Mouse (Mus musculus): Measurements from ENCODE around the gene Zc3h6. TPM values are rescaled to one million over a fixed set of nuclear protein-coding genes. Genes with fewer than 3 reads are reported as not detected.
"Not testable (repeated sequence)": the region's sequence is repeated elsewhere in the genome, so short reads cannot be mapped to it uniquely, and the experiment has no call there.

Zc3h6 gene
- polyA plus RNA-seq, 1 experiment from 2014 or later: 1.7 TPM

DNA sequence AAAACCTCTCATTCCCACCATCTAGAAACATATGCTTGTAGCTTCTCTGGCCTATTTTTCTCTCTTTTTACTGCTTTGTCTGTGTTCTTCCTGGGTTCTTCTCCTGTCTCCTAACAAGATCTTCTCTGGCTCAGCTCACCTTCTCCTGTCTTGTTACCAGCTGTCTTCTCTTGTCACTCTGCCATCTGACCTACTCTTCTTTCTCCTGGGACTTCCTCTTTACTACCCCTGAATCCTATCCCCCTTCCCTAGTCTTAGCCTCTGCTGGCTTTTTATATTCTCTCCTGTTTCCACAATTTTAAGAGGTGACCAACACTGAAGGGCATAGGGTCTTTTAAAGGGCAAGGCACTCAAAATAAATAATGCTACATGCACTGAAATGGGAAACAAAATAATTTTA lies 37.7 kb downstream of the Zc3h6 start:
- Histone ChIP-seq H3K9me3 (ENCODE audit: control insufficient read depth, low read length) (no peaks in the 10 kb centered on the region), H3K36me3 (ENCODE audit: control insufficient read depth, insufficient read depth, low read length) (no peaks in the 10 kb centered on the region), H3K27ac (replicated peaks; ENCODE audit: low read depth, low read length) (no peak overlapping the region), H3K9ac (ENCODE audit: low read length) (no peak overlapping the region), H3K4me1 (ENCODE audit: control insufficient read depth, insufficient read depth, low read length) (no peaks in the 10 kb centered on the region), H3K4me2 (ENCODE audit: low read depth, severe bottlenecking) (no peak overlapping the region), H3K4me3 (ENCODE audit: low read depth, low read length) (no peak overlapping the region), H3K27me3 (ENCODE audit: control insufficient read depth, insufficient read depth, low read length) (no peaks in the 10 kb centered on the region)
- DNase-seq (ENCODE audit: low spot score): no peak
- no peak for ATAC-seq (ENCODE audit: insufficient number of reproducible peaks, low FRiP score, low TSS enrichment, low read depth)

DNA sequence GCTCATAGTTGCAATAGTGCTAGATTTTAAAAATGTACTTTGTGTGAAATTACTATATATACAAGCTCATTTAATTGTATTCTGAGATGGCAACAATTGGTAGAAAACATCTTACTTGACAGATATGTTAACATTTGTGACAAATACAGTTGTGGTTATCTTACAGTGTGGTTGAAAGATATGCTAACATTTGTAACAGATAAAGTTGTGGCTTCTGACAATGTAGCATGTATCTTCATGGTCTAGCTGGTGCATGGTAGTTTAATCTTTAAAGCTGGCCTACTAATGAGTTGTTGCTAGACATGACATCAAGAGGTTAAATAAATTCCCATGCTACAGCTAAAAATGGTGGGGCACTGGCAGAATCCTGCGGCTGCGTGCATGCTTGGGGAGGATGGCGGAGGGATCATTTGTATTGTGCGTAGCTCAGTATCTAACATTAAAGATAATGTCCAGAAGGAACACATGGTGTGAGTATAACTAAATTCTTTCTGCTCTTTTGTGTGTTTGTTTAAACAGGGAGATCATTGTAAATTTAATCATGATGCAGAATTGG lies 39.1 kb downstream of the Zc3h6 start:
- no peak for DNase-seq (ENCODE audit: low spot score)
- Histone ChIP-seq H3K9me3 (ENCODE audit: control insufficient read depth, low read length) (no peaks in the 10 kb centered on the region), H3K27ac (replicated peaks; ENCODE audit: low read depth, low read length) (no peak overlapping the region), H3K4me3 (ENCODE audit: low read depth, low read length) (no peak overlapping the region), H3K36me3 (ENCODE audit: control insufficient read depth, insufficient read depth, low read length) (no peaks in the 10 kb centered on the region), H3K27me3 (ENCODE audit: control insufficient read depth, insufficient read depth, low read length) (no peaks in the 10 kb centered on the region), H3K4me1 (ENCODE audit: control insufficient read depth, insufficient read depth, low read length) (no peaks in the 10 kb centered on the region), H3K4me2 (ENCODE audit: low read depth, severe bottlenecking) (no peak overlapping the region), H3K9ac (ENCODE audit: low read length) (no peak overlapping the region)
- 78% methylated on average over 4 of the region's 4 CpGs for WGBS
- no peak for ATAC-seq (ENCODE audit: insufficient number of reproducible peaks, low FRiP score, low TSS enrichment, low read depth)

DNA sequence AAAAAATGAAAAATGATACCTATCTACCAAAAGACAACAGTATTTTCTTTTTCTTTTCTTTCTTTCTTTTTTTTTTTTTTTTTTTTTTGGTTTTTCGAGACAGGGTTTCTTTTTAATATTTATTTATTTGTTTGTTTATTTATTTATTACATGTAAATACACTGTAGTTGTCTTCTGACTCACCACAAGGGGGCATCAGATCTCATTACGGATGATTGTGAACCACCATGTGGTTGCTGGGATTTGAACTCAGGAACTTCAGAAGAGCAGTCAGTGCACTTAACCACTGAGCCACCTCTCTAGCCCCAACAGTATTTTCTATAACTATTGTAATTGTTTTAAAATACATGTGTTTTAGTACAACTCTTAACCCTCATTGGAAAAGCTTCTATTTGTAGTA lies 41.7 kb downstream of the Zc3h6 start:
- H3K9me3 ChIP-seq (ENCODE audit: control insufficient read depth, low read length); H3K27ac ChIP-seq (replicated peaks; ENCODE audit: low read depth, low read length); DNase-seq (ENCODE audit: low spot score); H3K4me1 ChIP-seq (ENCODE audit: control insufficient read depth, insufficient read depth, low read length); H3K36me3 ChIP-seq (ENCODE audit: control insufficient read depth, insufficient read depth, low read length); H3K4me3 ChIP-seq (ENCODE audit: low read depth, low read length); H3K9ac ChIP-seq (ENCODE audit: low read length); H3K27me3 ChIP-seq (ENCODE audit: control insufficient read depth, insufficient read depth, low read length); ATAC-seq (ENCODE audit: insufficient number of reproducible peaks, low FRiP score, low TSS enrichment, low read depth); H3K4me2 ChIP-seq (ENCODE audit: low read depth, severe bottlenecking): not testable (repeated sequence)
- WGBS: 72% methylated on average over 2 of the region's 2 CpGs

DNA sequence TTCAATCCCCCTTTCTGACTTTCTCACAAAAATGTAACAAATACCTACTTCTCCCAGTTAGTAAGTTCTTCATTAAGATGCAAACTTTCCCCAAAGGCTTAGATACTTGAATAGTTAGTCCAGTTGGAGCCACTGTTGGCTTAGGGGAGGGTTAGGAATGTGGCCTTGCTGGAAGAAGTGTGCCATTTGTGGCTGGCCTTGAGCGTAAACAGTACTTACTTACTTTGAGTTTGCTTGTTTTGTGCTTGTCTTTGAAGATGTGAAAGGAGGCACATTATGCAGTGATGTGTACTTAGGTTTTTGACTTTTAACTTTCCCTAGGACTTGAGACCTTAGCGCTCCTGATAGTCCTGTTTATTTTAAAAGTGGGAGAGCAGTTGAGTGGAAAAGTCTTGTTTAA lies 52.9 kb downstream of the Zc3h6 start:
- Histone ChIP-seq H3K9ac (ENCODE audit: low read length) (no peak overlapping the region), H3K27ac (replicated peaks; ENCODE audit: low read depth, low read length) (no peak overlapping the region), H3K4me2 (ENCODE audit: low read depth, severe bottlenecking) (no peak overlapping the region), H3K36me3 (ENCODE audit: control insufficient read depth, insufficient read depth, low read length) (no peaks in the 10 kb centered on the region), H3K9me3 (ENCODE audit: control insufficient read depth, low read length) (no peaks in the 10 kb centered on the region), H3K27me3 (ENCODE audit: control insufficient read depth, insufficient read depth, low read length) (no peaks in the 10 kb centered on the region), H3K4me1 (ENCODE audit: control insufficient read depth, insufficient read depth, low read length) (no peaks in the 10 kb centered on the region), H3K4me3 (ENCODE audit: low read depth, low read length) (no peak overlapping the region)
- ATAC-seq (ENCODE audit: insufficient number of reproducible peaks, low FRiP score, low TSS enrichment, low read depth) (no peak), DNase-seq (ENCODE audit: low spot score) (no peak)
- WGBS: 71% methylated on average over 2 of the region's 2 CpGs

DNA sequence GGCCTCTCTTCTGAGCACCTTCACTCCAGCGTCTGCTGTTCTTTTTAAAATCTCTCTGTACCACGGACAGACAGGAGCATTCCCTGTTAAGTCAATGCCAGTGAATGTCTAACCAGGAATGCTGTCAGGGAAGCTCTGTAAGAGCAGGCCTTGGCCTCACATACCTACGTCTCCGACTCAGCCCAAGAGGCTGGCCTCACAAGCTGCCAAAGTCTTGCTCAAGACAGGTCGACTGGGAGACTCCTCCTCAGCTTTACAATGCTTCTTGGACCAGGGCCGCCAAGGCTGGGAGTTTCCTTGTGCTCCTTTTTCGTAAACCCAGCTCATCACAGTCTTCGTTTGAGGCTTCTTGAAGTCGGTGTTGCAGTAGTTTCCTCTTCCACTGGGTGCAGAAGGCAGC lies 57.6 kb downstream of the Zc3h6 start:
- Histone ChIP-seq H3K36me3 (ENCODE audit: control insufficient read depth, insufficient read depth, low read length) (no peaks in the 10 kb centered on the region), H3K4me1 (ENCODE audit: control insufficient read depth, insufficient read depth, low read length) (no peaks in the 10 kb centered on the region), H3K4me2 (ENCODE audit: low read depth, severe bottlenecking) (no peak overlapping the region), H3K27ac (replicated peaks; ENCODE audit: low read depth, low read length) (no peak overlapping the region), H3K4me3 (ENCODE audit: low read depth, low read length) (no peak overlapping the region), H3K27me3 (ENCODE audit: control insufficient read depth, insufficient read depth, low read length) (no peaks in the 10 kb centered on the region), H3K9ac (ENCODE audit: low read length) (no peak overlapping the region), H3K9me3 (ENCODE audit: control insufficient read depth, low read length) (no peaks in the 10 kb centered on the region)
- WGBS: 77% methylated on average over 9 of the region's 9 CpGs
- ATAC-seq (ENCODE audit: insufficient number of reproducible peaks, low FRiP score, low TSS enrichment, low read depth): no peak
- DNase-seq (ENCODE audit: low spot score): no peak

DNA sequence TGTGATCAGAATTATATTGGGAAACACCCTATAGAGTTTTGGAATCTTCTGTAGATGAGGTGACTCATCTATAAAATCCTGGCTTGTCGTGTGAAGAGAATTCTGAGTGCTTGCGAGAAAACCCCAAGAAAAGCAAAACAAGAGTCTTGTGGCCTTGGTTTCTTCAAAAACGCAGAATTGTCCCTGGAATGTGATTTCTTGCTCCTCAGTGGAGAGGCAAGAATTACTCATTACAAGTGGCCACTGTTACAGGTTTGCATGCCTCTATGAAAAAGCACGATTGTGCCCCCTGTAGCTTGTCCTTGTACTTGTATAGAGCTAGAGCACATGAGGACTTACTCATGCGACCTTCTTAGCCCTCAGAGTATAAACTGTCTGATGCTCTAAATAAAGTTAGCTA lies 68.2 kb downstream of the Zc3h6 start:
- no peak for ATAC-seq (ENCODE audit: insufficient number of reproducible peaks, low FRiP score, low TSS enrichment, low read depth)
- Histone ChIP-seq H3K4me1 (ENCODE audit: control insufficient read depth, insufficient read depth, low read length) (peaks cover 7% of the 10 kb centered on the region; the same call in 1 of the 2 replicates), H3K4me3 (ENCODE audit: low read depth, low read length) (no peak overlapping the region), H3K9me3 (ENCODE audit: control insufficient read depth, low read length) (no peaks in the 10 kb centered on the region), H3K27me3 (ENCODE audit: control insufficient read depth, insufficient read depth, low read length) (peaks cover 23% of the 10 kb centered on the region), H3K27ac (replicated peaks; ENCODE audit: low read depth, low read length) (no peak overlapping the region), H3K9ac (ENCODE audit: low read length) (no peak overlapping the region), H3K36me3 (ENCODE audit: control insufficient read depth, insufficient read depth, low read length) (no peaks in the 10 kb centered on the region), H3K4me2 (ENCODE audit: low read depth, severe bottlenecking) (no peak overlapping the region)
- WGBS: 88% methylated on average over 5 of the region's 5 CpGs
- DNase-seq (ENCODE audit: low spot score): no peak

DNA sequence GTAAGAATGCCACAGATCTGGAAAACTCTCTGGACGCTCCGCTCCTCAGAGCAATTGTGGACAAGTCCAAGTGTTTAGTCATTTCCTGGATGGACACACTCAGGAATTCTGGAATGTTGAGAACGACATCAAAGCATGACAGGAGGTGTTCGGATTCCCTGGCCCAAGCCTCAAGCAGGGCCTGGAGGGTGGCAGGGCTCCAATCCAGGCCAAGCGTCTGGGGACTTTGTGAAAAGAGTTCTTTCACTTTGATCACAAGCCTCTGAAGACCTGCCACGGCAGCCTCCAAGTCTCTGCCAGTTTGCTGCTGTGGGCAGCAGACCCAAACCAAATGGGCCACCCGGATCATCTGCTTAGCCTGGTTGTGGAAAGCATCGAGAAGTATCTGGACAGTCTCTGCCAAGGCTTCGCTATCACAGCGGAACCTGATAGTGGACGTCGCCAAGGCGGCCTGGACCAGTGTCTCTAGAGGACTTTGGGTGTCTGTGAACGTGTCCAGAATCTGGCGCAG lies 71.3 kb downstream of the Zc3h6 start:
- H3K27me3 ChIP-seq (ENCODE audit: control insufficient read depth, insufficient read depth, low read length): peaks cover 23% of the 10 kb centered on the region
- no peak overlapping the region; the same call in 1 of the 2 replicates for H3K9ac ChIP-seq (ENCODE audit: low read length)
- 0 out of 2 replicates have a peak, but pooled peaks have one; percentile 35 for ATAC-seq (ENCODE audit: insufficient number of reproducible peaks, low FRiP score, low TSS enrichment, low read depth)
- H3K27ac ChIP-seq (replicated peaks; ENCODE audit: low read depth, low read length): no peak overlapping the region
- H3K4me3 ChIP-seq (ENCODE audit: low read depth, low read length): peak overlapping the region; percentile 37
- DNase-seq (ENCODE audit: low spot score): peak; percentile 29
- 34% methylated on average over 15 of the region's 15 CpGs for WGBS
- H3K4me2 ChIP-seq (ENCODE audit: low read depth, severe bottlenecking): peak overlapping the region; percentile 88
- H3K9me3 ChIP-seq (ENCODE audit: control insufficient read depth, low read length): no peaks in the 10 kb centered on the region
- peaks cover 7% of the 10 kb centered on the region; the same call in 1 of the 2 replicates for H3K4me1 ChIP-seq (ENCODE audit: control insufficient read depth, insufficient read depth, low read length)
- no peaks in the 10 kb centered on the region for H3K36me3 ChIP-seq (ENCODE audit: control insufficient read depth, insufficient read depth, low read length)

DNA sequence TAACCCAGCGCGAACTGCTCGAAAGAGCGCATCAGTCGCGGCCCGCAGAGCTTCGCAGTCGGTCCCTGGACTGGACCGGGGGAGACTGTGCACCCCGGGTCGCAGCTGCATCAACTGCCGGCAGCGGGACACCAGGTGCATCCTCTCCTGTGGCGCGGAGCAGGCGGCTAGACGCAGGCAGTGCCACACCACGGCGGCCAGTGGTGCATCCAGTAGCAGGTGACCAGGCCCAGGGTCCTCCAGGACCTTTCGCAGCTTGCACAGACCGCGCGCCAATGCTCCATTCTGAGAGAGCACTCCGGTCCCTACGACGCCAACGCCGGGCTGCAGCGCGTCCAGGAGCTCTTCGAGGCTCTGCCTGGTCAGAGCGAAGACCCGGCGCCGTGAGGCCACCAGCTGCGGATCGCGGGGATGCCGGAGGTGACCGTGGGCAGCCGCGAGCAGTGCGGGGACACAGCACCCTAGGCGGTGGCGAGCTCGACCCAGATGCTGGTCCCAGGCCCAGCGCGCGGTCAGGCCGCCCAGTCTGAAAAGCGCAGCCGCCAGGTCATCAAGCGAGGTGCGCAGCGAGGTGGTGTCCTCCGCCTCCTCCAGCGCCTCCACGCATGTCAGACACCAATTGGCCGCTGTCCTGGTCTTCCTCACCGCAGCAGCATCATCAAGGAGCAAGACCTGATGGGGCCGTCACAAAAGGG lies 71.9 kb downstream of the Zc3h6 start:
- no peak for ATAC-seq (ENCODE audit: insufficient number of reproducible peaks, low FRiP score, low TSS enrichment, low read depth)
- Histone ChIP-seq H3K9ac (ENCODE audit: low read length) (peak overlapping the region; percentile 39; the same call in 1 of the 2 replicates), H3K4me3 (ENCODE audit: low read depth, low read length) (peak overlapping the region; percentile 37), H3K27ac (replicated peaks; ENCODE audit: low read depth, low read length) (no peak overlapping the region), H3K27me3 (ENCODE audit: control insufficient read depth, insufficient read depth, low read length) (peaks cover 23% of the 10 kb centered on the region), H3K4me1 (ENCODE audit: control insufficient read depth, insufficient read depth, low read length) (peaks cover 7% of the 10 kb centered on the region; the same call in 1 of the 2 replicates), H3K9me3 (ENCODE audit: control insufficient read depth, low read length) (no peaks in the 10 kb centered on the region), H3K4me2 (ENCODE audit: low read depth, severe bottlenecking) (peak overlapping the region; percentile 88), H3K36me3 (ENCODE audit: control insufficient read depth, insufficient read depth, low read length) (no peaks in the 10 kb centered on the region)
- peak; percentile 61 for DNase-seq (ENCODE audit: low spot score)
- 2% methylated on average over 62 of the region's 62 CpGs for WGBS
